Mouse (Mus musculus) regulatory T cell (primary cell): Measurements from ENCODE around the gene Galnt4.
"Not testable (repeated sequence)": the region's sequence is repeated elsewhere in the genome, so short reads cannot be mapped to it uniquely, and the experiment has no call there.

Experiments used
- in situ Hi-C: fragments of 300-600 bp; cut with MboI, MseI; formaldehyde crosslinking; loops from one replicate; pipeline ENCODE4 v1.15.1; 2025; ENCODE audit warnings: high pct_unique_total_duplicates

Galnt4 gene

GRCm38 (mm10) chr10:99154635-99155034 is 46.7 kb downstream of the Galnt4 start:
- in situ Hi-C loops: no loop called here

- in situ Hi-C loops: no loop called here
Observed at GRCm38 (mm10) chr10:99156808-99157207, 48.8 kb downstream of the Galnt4 start.

- in situ Hi-C loops: not testable (repeated sequence)
Observed at GRCm38 (mm10) chr10:99157697-99158096, 49.7 kb downstream of the Galnt4 start.

GRCm38 (mm10) chr10:99161987-99162582 is 54.1 kb downstream of the Galnt4 start:
- in situ Hi-C loops: loop anchor here (10.0 kb wide), 1 partner anchor 453 kb away; no protein-coding TSS in a partner anchor
